Mouse (Mus musculus): ENCODE measurements around the gene Parp1. TPM values are rescaled to one million over a fixed set of nuclear protein-coding genes. Genes with fewer than 3 reads are reported as not detected.

Parp1 gene
- polyA plus RNA-seq (2016; fragmentation: Nextera tagmentation; extraction: Ambion mirVana), result 285 and 291 TPM in 2 replicates

- H3K4me3 ChIP-seq, result peak within 1 kb of the TSS; percentile 95
- peak; percentile 99 for DNase-seq (ENCODE audit: low spot score)
- no peaks in the 10 kb centered on the region for H3K27me3 ChIP-seq (replicated peaks; ENCODE audit: low read depth, poor library complexity, severe bottlenecking)
- peaks cover 28% of the 10 kb centered on the region for H3K4me1 ChIP-seq
- WGBS, result under 1% methylated on average over 67 of the region's 67 CpGs
- peak within 1 kb of the TSS; percentile 97 for H3K27ac ChIP-seq (replicated peaks)
- peaks cover 4% of the 10 kb centered on the region; the same call in 1 of the 2 replicates for H3K9me3 ChIP-seq
- H3K36me3 ChIP-seq (replicated peaks), result peaks cover 33% of the 10 kb centered on the region
Observed at GRCm38 (mm10) chr1:180568761-180569452, at the start of gene Parp1. Gene Parp1, plus strand, starts transcription at chr1:180568924.

GRCm38 (mm10) chr1:180519520-180519919 is 49.2 kb upstream of the Parp1 start:
- Histone ChIP-seq H3K9me3 (no peaks in the 10 kb centered on the region), H3K4me3 (no peak overlapping the region), H3K36me3 (replicated peaks) (no peaks in the 10 kb centered on the region), H3K27me3 (replicated peaks; ENCODE audit: low read depth, poor library complexity, severe bottlenecking) (no peaks in the 10 kb centered on the region), H3K4me1 (peaks cover 4% of the 10 kb centered on the region; the same call in 1 of the 2 replicates), H3K27ac (replicated peaks) (no peak overlapping the region)
- DNase-seq (ENCODE audit: low spot score), result no peak
- 87% methylated on average over 8 of the region's 8 CpGs for WGBS

- H3K27me3 ChIP-seq (replicated peaks; ENCODE audit: low read depth, poor library complexity, severe bottlenecking), result no peaks in the 10 kb centered on the region
- DNase-seq (ENCODE audit: low spot score), result no peak
- WGBS, result 54% methylated on average over 7 of the region's 7 CpGs
- no peak overlapping the region for H3K27ac ChIP-seq (replicated peaks)
- H3K4me1 ChIP-seq, result peaks cover 4% of the 10 kb centered on the region; the same call in 1 of the 2 replicates
- no peak overlapping the region for H3K4me3 ChIP-seq
- no peaks in the 10 kb centered on the region for H3K9me3 ChIP-seq
- H3K36me3 ChIP-seq (replicated peaks), result no peaks in the 10 kb centered on the region
Observed at GRCm38 (mm10) chr1:180520190-180520589, 48.5 kb upstream of the Parp1 start.

GRCm38 (mm10) chr1:180523320-180523719 is 45.4 kb upstream of the Parp1 start:
- Histone ChIP-seq H3K27me3 (replicated peaks; ENCODE audit: low read depth, poor library complexity, severe bottlenecking) (no peaks in the 10 kb centered on the region), H3K4me3 (no peak overlapping the region), H3K4me1 (peaks cover 12% of the 10 kb centered on the region; the same call in 1 of the 2 replicates), H3K36me3 (replicated peaks) (no peaks in the 10 kb centered on the region), H3K9me3 (no peaks in the 10 kb centered on the region), H3K27ac (replicated peaks) (no peak overlapping the region)
- 82% methylated on average over 2 of the region's 2 CpGs for WGBS
- DNase-seq (ENCODE audit: low spot score), result no peak

- DNase-seq (ENCODE audit: low spot score), result no peak
- Histone ChIP-seq H3K4me1 (peaks cover 14% of the 10 kb centered on the region; the same call in 1 of the 2 replicates), H3K9me3 (no peaks in the 10 kb centered on the region), H3K27ac (replicated peaks) (no peak overlapping the region), H3K27me3 (replicated peaks; ENCODE audit: low read depth, poor library complexity, severe bottlenecking) (no peaks in the 10 kb centered on the region), H3K4me3 (no peak overlapping the region), H3K36me3 (replicated peaks) (no peaks in the 10 kb centered on the region)
- 79% methylated on average over 1 of the region's 1 CpGs for WGBS
Observed at GRCm38 (mm10) chr1:180525301-180525700, 43.4 kb upstream of the Parp1 start.

GRCm38 (mm10) chr1:180529847-180530246 is 38.9 kb upstream of the Parp1 start:
- 0 out of 2 replicates have a peak, but pooled peaks cover 4% of the 10 kb centered on the region for H3K36me3 ChIP-seq (replicated peaks)
- DNase-seq (ENCODE audit: low spot score), result no peak
- H3K9me3 ChIP-seq, result peaks cover 16% of the 10 kb centered on the region; the same call in 1 of the 2 replicates
- no peak overlapping the region for H3K4me3 ChIP-seq
- 88% methylated on average over 7 of the region's 7 CpGs for WGBS
- H3K4me1 ChIP-seq, result peaks cover 16% of the 10 kb centered on the region; the same call in 1 of the 2 replicates
- no peaks in the 10 kb centered on the region for H3K27me3 ChIP-seq (replicated peaks; ENCODE audit: low read depth, poor library complexity, severe bottlenecking)
- no peak overlapping the region for H3K27ac ChIP-seq (replicated peaks)

GRCm38 (mm10) chr1:180530457-180531263 is 38.1 kb upstream of the Parp1 start:
- peaks cover 16% of the 10 kb centered on the region; the same call in 1 of the 2 replicates for H3K4me1 ChIP-seq
- H3K27ac ChIP-seq (replicated peaks), result no peak overlapping the region
- H3K27me3 ChIP-seq (replicated peaks; ENCODE audit: low read depth, poor library complexity, severe bottlenecking), result no peaks in the 10 kb centered on the region
- 67% methylated on average over 8 of the region's 8 CpGs for WGBS
- H3K4me3 ChIP-seq, result no peak overlapping the region
- H3K36me3 ChIP-seq (replicated peaks), result 0 out of 2 replicates have a peak, but pooled peaks cover 4% of the 10 kb centered on the region
- no peak for DNase-seq (ENCODE audit: low spot score)
- peaks cover 16% of the 10 kb centered on the region; the same call in 1 of the 2 replicates for H3K9me3 ChIP-seq

- 95% methylated on average over 11 of the region's 11 CpGs for WGBS
- Histone ChIP-seq H3K27me3 (replicated peaks; ENCODE audit: low read depth, poor library complexity, severe bottlenecking) (no peaks in the 10 kb centered on the region), H3K4me1 (peaks cover 16% of the 10 kb centered on the region; the same call in 1 of the 2 replicates), H3K27ac (replicated peaks) (no peak overlapping the region), H3K9me3 (peaks cover 16% of the 10 kb centered on the region; the same call in 1 of the 2 replicates), H3K4me3 (no peak overlapping the region), H3K36me3 (replicated peaks) (0 out of 2 replicates have a peak, but pooled peaks cover 4% of the 10 kb centered on the region)
- no peak for DNase-seq (ENCODE audit: low spot score)
Observed at GRCm38 (mm10) chr1:180532671-180533070, 36.1 kb upstream of the Parp1 start.

- Histone ChIP-seq H3K27ac (replicated peaks) (no peak overlapping the region), H3K36me3 (replicated peaks) (0 out of 2 replicates have a peak, but pooled peaks cover 4% of the 10 kb centered on the region), H3K27me3 (replicated peaks; ENCODE audit: low read depth, poor library complexity, severe bottlenecking) (no peaks in the 10 kb centered on the region), H3K4me3 (no peak overlapping the region), H3K9me3 (peaks cover 16% of the 10 kb centered on the region; the same call in 1 of the 2 replicates), H3K4me1 (peaks cover 14% of the 10 kb centered on the region)
- no peak for DNase-seq (ENCODE audit: low spot score)
- WGBS, result 70% methylated on average over 5 of the region's 5 CpGs
Observed at GRCm38 (mm10) chr1:180536719-180537118, 32.0 kb upstream of the Parp1 start.

GRCm38 (mm10) chr1:180541251-180541650 is 27.5 kb upstream of the Parp1 start:
- no peak for DNase-seq (ENCODE audit: low spot score)
- Histone ChIP-seq H3K4me1 (peaks cover 18% of the 10 kb centered on the region), H3K36me3 (replicated peaks) (no peaks in the 10 kb centered on the region), H3K27ac (replicated peaks) (no peak overlapping the region), H3K27me3 (replicated peaks; ENCODE audit: low read depth, poor library complexity, severe bottlenecking) (peaks cover under 1% of the 10 kb centered on the region), H3K9me3 (no peaks in the 10 kb centered on the region), H3K4me3 (no peak overlapping the region)
- 13% methylated on average over 2 of the region's 2 CpGs for WGBS

- 79% methylated on average over 15 of the region's 15 CpGs for WGBS
- H3K27ac ChIP-seq (replicated peaks), result no peak overlapping the region
- H3K27me3 ChIP-seq (replicated peaks; ENCODE audit: low read depth, poor library complexity, severe bottlenecking), result peaks cover 9% of the 10 kb centered on the region
- no peaks in the 10 kb centered on the region for H3K36me3 ChIP-seq (replicated peaks)
- peak; percentile 15 for DNase-seq (ENCODE audit: low spot score)
- no peaks in the 10 kb centered on the region for H3K9me3 ChIP-seq
- H3K4me1 ChIP-seq, result peaks cover 13% of the 10 kb centered on the region
- no peak overlapping the region for H3K4me3 ChIP-seq
Observed at GRCm38 (mm10) chr1:180541883-180542711, 26.6 kb upstream of the Parp1 start.

Measured in embryonic facial prominence, embryonic 10.5 days (tissue).